Mouse (Mus musculus) G1E (cell line): ENCODE results near the gene Med27. TPM values are rescaled to one million over a fixed set of nuclear protein-coding genes. Genes with fewer than 3 reads are reported as not detected.

Experiments
- ATAC-seq: 2 replicates; pipeline ENCODE4 v1.8.0; 2016; ENCODE audit warnings: mild to moderate bottlenecking; ENCODE audit not compliant: insufficient number of reproducible peaks, poor library complexity, low FRiP score, severe bottlenecking; ENCODE audit errors: extremely low read depth
- DNase-seq: peaks from one replicate; pipeline ENCODE4 v3.0.0; 2012; ENCODE audit warnings: low spot score
- H3K27me3 ChIP-seq: 2 replicates; pipeline ENCODE4 v1.6.1; 2012; ENCODE audit warnings: mild to moderate bottlenecking, low read length, inconsistent platforms; ENCODE audit not compliant: insufficient read depth
- H3K36me3 ChIP-seq: replicated peaks from 2 replicates; pipeline ENCODE3; 2012; ENCODE audit warnings: mild to moderate bottlenecking, inconsistent platforms
- H3K4me1 ChIP-seq: 2 replicates; pipeline ENCODE4 v1.6.1; 2012; ENCODE audit warnings: low read depth, low read length, inconsistent platforms, mixed read lengths; ENCODE audit not compliant: insufficient read depth
- H3K4me3 ChIP-seq: 2 replicates; pipeline ENCODE4 v1.5.1; 2012; ENCODE audit warnings: low read depth, mild to moderate bottlenecking, inconsistent platforms, low read length, moderate library complexity, mixed read lengths
- H3K9me3 ChIP-seq: replicated peaks from 2 replicates; pipeline ENCODE4 v1.6.1; 2012; ENCODE audit warnings: inconsistent platforms
- CTCF ChIP-seq: IDR thresholded peaks from 2 replicates; pipeline ENCODE4 v1.5.1; 2012; ENCODE audit warnings: low read depth, low read length, inconsistent platforms, mixed read lengths
- GATA1 ChIP-seq: IDR thresholded peaks from 2 replicates; pipeline ENCODE4 v1.6.1; 2012; ENCODE audit warnings: borderline replicate concordance, low read length, inconsistent platforms, mixed read lengths
- GATA2 ChIP-seq: IDR thresholded peaks from 2 replicates; pipeline ENCODE4 v1.6.1; 2012; ENCODE audit warnings: low read depth, low read length, inconsistent platforms, borderline replicate concordance
- POLR2AphosphoS5 ChIP-seq: IDR thresholded peaks from 2 replicates; pipeline ENCODE4 v1.6.1; 2012; ENCODE audit warnings: low read depth, low read length, inconsistent platforms; ENCODE audit not compliant: insufficient replicate concordance
- TAL1 ChIP-seq: conservative IDR thresholded peaks from 2 replicates; pipeline ENCODE4 v1.6.1; 2012; ENCODE audit warnings: low read depth, low read length, inconsistent platforms, mixed read lengths
- polyA plus RNA-seq: library from polyadenylated mRNA; stranded (reverse); fragments of >175 nt; gene quantifications from 2 replicates; pipeline ENCODE4 v1.2.3, GENCODE M21; 2012
- total RNA-seq, 2 experiments: library from RNA; stranded (forward) in 1 of 2; stranded (reverse) in 1 of 2; fragments of 200-1000 nt in 1 of 2; fragments of >200 nt in 1 of 2; fragmentation: Nextera tagmentation in 1 of 2; gene quantifications; 2 replicates each; pipeline ENCODE4 v1.2.3; 2014 to 2017

Med27 gene
- total and polyA plus RNA-seq, 3 experiments, result 23.4 to 95.0 (median 58.1) TPM

- Histone ChIP-seq H3K27me3 (no peaks in the 10 kb centered on the region), H3K4me1 (peaks cover 9% of the 10 kb centered on the region), H3K4me3 (no peak overlapping the region), H3K36me3 (peaks cover 77% of the 10 kb centered on the region), H3K9me3 (no peaks in the 10 kb centered on the region)
- ATAC-seq (no peak), DNase-seq (no peak)
- no peak for TF ChIP-seq CTCF
- TF ChIP-seq GATA1, result no peak
- TF ChIP-seq GATA2, result no peak
- no peak for TF ChIP-seq POLR2AphosphoS5
- no peak for TF ChIP-seq TAL1
These were observed 42.3 kb downstream of the Med27 start for GRCm38 (mm10) chr2:29388937-29389336.

- Histone ChIP-seq H3K27me3 (no peaks in the 10 kb centered on the region), H3K4me3 (no peak overlapping the region), H3K36me3 (peaks cover 60% of the 10 kb centered on the region), H3K9me3 (no peaks in the 10 kb centered on the region), H3K4me1 (peaks cover 9% of the 10 kb centered on the region)
- DNase-seq (no peak), ATAC-seq (no peak)
- TF ChIP-seq CTCF (no peak), POLR2AphosphoS5 (no peak), TAL1 (no peak), GATA1 (no peak), GATA2 (no peak)
These were observed 44.5 kb downstream of the Med27 start for GRCm38 (mm10) chr2:29391086-29391485.

- DNase-seq (no peak), ATAC-seq (no peak)
- peaks cover 56% of the 10 kb centered on the region for H3K36me3 ChIP-seq
- TF ChIP-seq CTCF (no peak), TAL1 (no peak), GATA2 (no peak), POLR2AphosphoS5 (no peak), GATA1 (no peak)
- no peaks in the 10 kb centered on the region for H3K9me3 ChIP-seq
- no peaks in the 10 kb centered on the region for H3K27me3 ChIP-seq
- peaks cover 9% of the 10 kb centered on the region for H3K4me1 ChIP-seq
- no peak overlapping the region for H3K4me3 ChIP-seq
These were observed 45.4 kb downstream of the Med27 start for GRCm38 (mm10) chr2:29391996-29392395.

GRCm38 (mm10) chr2:29400234-29400633 lies 53.6 kb downstream of the Med27 start:
- Histone ChIP-seq H3K36me3 (peaks cover 53% of the 10 kb centered on the region), H3K4me3 (no peak overlapping the region), H3K9me3 (no peaks in the 10 kb centered on the region), H3K4me1 (0 out of 2 replicates have a peak, but pooled peaks cover 3% of the 10 kb centered on the region), H3K27me3 (no peaks in the 10 kb centered on the region)
- TF ChIP-seq GATA1, result no peak
- TF ChIP-seq GATA2, result no peak
- no peak for TF ChIP-seq CTCF
- no peak for TF ChIP-seq TAL1
- TF ChIP-seq POLR2AphosphoS5, result no peak
- ATAC-seq (no peak), DNase-seq (no peak)

GRCm38 (mm10) chr2:29400812-29401211 lies 54.2 kb downstream of the Med27 start:
- Histone ChIP-seq H3K36me3 (peaks cover 49% of the 10 kb centered on the region), H3K27me3 (no peaks in the 10 kb centered on the region), H3K4me3 (no peak overlapping the region), H3K4me1 (0 out of 2 replicates have a peak, but pooled peaks cover 3% of the 10 kb centered on the region), H3K9me3 (no peaks in the 10 kb centered on the region)
- no peak for DNase-seq
- ATAC-seq, result no peak
- TF ChIP-seq TAL1 (no peak), POLR2AphosphoS5 (no peak), GATA1 (no peak), CTCF (no peak), GATA2 (no peak)

GRCm38 (mm10) chr2:29401868-29402267 lies 55.2 kb downstream of the Med27 start:
- ATAC-seq (no peak), DNase-seq (no peak)
- Histone ChIP-seq H3K4me1 (0 out of 2 replicates have a peak, but pooled peaks cover 3% of the 10 kb centered on the region), H3K36me3 (peaks cover 52% of the 10 kb centered on the region), H3K4me3 (no peak overlapping the region), H3K27me3 (no peaks in the 10 kb centered on the region), H3K9me3 (no peaks in the 10 kb centered on the region)
- TF ChIP-seq POLR2AphosphoS5 (no peak), TAL1 (no peak), GATA1 (no peak), CTCF (no peak), GATA2 (no peak)
